Mouse (Mus musculus) testis, adult 2 months (tissue): Measurements from ENCODE around the gene Vmn1r16. TPM values are rescaled to one million over a fixed set of nuclear protein-coding genes. Genes with fewer than 3 reads are reported as not detected.

ENCODE experiments used
- H3K27ac ChIP-seq: fragments of 200-500 bp; 2 replicates; pipeline ENCODE4 v1.5.1; 2012; ENCODE audit warnings: low read depth, low read length; ENCODE audit not compliant: control insufficient read depth, insufficient read depth
- H3K27me3 ChIP-seq: fragments of 200-500 bp; 2 replicates; pipeline ENCODE4 v1.6.1; 2012; ENCODE audit warnings: mild to moderate bottlenecking, low read length, moderate library complexity; ENCODE audit not compliant: control insufficient read depth, insufficient read depth
- H3K36me3 ChIP-seq: fragments of 200-500 bp; 2 replicates; pipeline ENCODE4 v1.6.1; 2012; ENCODE audit warnings: mild to moderate bottlenecking, low read length; ENCODE audit not compliant: control insufficient read depth, insufficient read depth
- H3K4me1 ChIP-seq: fragments of 200-500 bp; 2 replicates; pipeline ENCODE4 v1.6.1; 2012; ENCODE audit warnings: low read length; ENCODE audit not compliant: control insufficient read depth, insufficient read depth
- H3K4me3 ChIP-seq: fragments of 200-500 bp; 2 replicates; pipeline ENCODE4 v1.5.1; 2012; ENCODE audit warnings: low read depth, mild to moderate bottlenecking, low read length, moderate library complexity, mixed read lengths; ENCODE audit not compliant: control insufficient read depth
- CTCF ChIP-seq: fragments of 200-500 bp; IDR thresholded peaks from 2 replicates; pipeline ENCODE4 v1.5.1; 2012; ENCODE audit warnings: low read depth, mild to moderate bottlenecking, inconsistent platforms, low read length, moderate library complexity; ENCODE audit not compliant: control insufficient read depth, insufficient read depth, insufficient replicate concordance
- POLR2A ChIP-seq: fragments of 200-500 bp; IDR thresholded peaks from 2 replicates; pipeline ENCODE4 v1.6.1; 2012; ENCODE audit warnings: low read depth, mild to moderate bottlenecking, inconsistent platforms, low read length, moderate library complexity; ENCODE audit not compliant: control insufficient read depth
- polyA plus RNA-seq: library from polyadenylated mRNA; depleted of rRNA; stranded (reverse); fragments of >200 nt; gene quantifications from 2 replicates; pipeline ENCODE4 v1.2.3, GENCODE M21; 2012; rRNA removed

Vmn1r16 gene
- polyA plus RNA-seq, 1 experiment: not detected

DNA sequence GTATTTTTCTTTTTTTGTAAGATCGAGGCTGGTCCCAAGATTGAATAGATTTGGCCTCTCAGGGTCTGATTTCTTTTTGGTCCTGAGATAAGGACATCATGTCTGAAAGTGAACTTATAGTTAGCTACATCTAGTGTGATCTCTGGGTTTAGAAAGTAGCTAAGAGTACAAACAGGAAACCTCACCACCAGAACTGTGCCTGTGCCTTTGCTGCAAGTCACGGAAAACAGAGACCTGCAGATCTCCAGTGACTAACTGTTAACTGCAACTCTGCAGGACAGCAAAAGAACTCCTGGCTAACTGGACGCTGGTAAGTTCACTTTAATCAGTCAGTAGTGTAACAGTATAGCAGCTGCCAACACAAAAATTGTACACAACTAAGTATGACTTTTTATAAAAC is 57.4 kb downstream of the Vmn1r16 start:
- no peaks in the 10 kb centered on the region for H3K4me1 ChIP-seq
- no peak overlapping the region for H3K27ac ChIP-seq
- no peaks in the 10 kb centered on the region for H3K36me3 ChIP-seq
- H3K4me3 ChIP-seq: no peak overlapping the region
- no peak for TF ChIP-seq POLR2A
- TF ChIP-seq CTCF: no peak
- H3K27me3 ChIP-seq: no peaks in the 10 kb centered on the region

Other genes with a start within 250 kb of the Vmn1r16 start
- not detected in 2 replicates for gene Vmn1r10, start 220.0 kb downstream of the Vmn1r16 start, polyA plus RNA-seq
- gene Vmn1r11, start 196.0 kb downstream of the Vmn1r16 start, polyA plus RNA-seq: not detected in 2 replicates
- gene Vmn1r12, start 172.6 kb downstream of the Vmn1r16 start, polyA plus RNA-seq: not detected in 2 replicates
- gene Vmn1r13, start 126.2 kb downstream of the Vmn1r16 start, polyA plus RNA-seq: not detected in 2 replicates
- gene Vmn1r14, start 97.8 kb downstream of the Vmn1r16 start, polyA plus RNA-seq: 0.01 TPM in 1 of 2 replicates, not detected in the other
- not detected in 2 replicates for gene Vmn1r15, start 71.5 kb downstream of the Vmn1r16 start, polyA plus RNA-seq
- gene Vmn1r17, start 34.2 kb upstream of the Vmn1r16 start, polyA plus RNA-seq: not detected in 2 replicates
- not detected in 2 replicates for gene Vmn1r18, start 66.3 kb upstream of the Vmn1r16 start, polyA plus RNA-seq
- not detected in 2 replicates for gene Vmn1r19, start 74.3 kb upstream of the Vmn1r16 start, polyA plus RNA-seq
- gene Vmn1r20, start 99.4 kb upstream of the Vmn1r16 start, polyA plus RNA-seq: not detected in 2 replicates
- 0.40 and 0.83 TPM in 2 replicates for gene Ppm1k, start 206.0 kb upstream of the Vmn1r16 start, polyA plus RNA-seq